Mouse (Mus musculus) limb, embryonic 11.5 days (tissue): ENCODE measurements around the gene Nmrk1. TPM values are rescaled to one million over a fixed set of nuclear protein-coding genes. Genes with fewer than 3 reads are reported as not detected.

ENCODE experiments used
- ATAC-seq: fragments of 200-750 bp; cut with Nextera tagmentation; 2 replicates; pipeline ENCODE4 v1.8.0; 2017; ENCODE audit warnings: low read depth; ENCODE audit not compliant: insufficient number of reproducible peaks, low FRiP score, low TSS enrichment
- DNase-seq: peaks from one replicate; pipeline ENCODE4 v3.0.0-alpha.2; 2015; ENCODE audit warnings: low spot score
- H3K27ac ChIP-seq: fragments of 300-500 bp; sonication (generic); replicated peaks from 2 replicates; pipeline ENCODE4 v1.5.1; 2014; ENCODE audit warnings: low read depth, mild to moderate bottlenecking, low read length
- H3K27me3 ChIP-seq: fragments of 300-500 bp; sonication (generic); 2 replicates; pipeline ENCODE4 v1.6.1; 2014; ENCODE audit warnings: mild to moderate bottlenecking, low read length, mixed read lengths; ENCODE audit not compliant: control insufficient read depth, insufficient read depth
- H3K36me3 ChIP-seq: fragments of 300-500 bp; sonication (generic); 2 replicates; pipeline ENCODE4 v1.6.1; 2014; ENCODE audit warnings: mild to moderate bottlenecking, low read length, moderate library complexity, mixed read lengths; ENCODE audit not compliant: control insufficient read depth, insufficient read depth
- H3K4me1 ChIP-seq: fragments of 300-500 bp; sonication (generic); 2 replicates; pipeline ENCODE4 v1.6.1; 2014; ENCODE audit warnings: low read length, mixed read lengths; ENCODE audit not compliant: control insufficient read depth, insufficient read depth
- H3K4me2 ChIP-seq: fragments of 300-500 bp; sonication (generic); 2 replicates; pipeline ENCODE4 v1.6.1; 2014; ENCODE audit warnings: low read depth, mild to moderate bottlenecking, moderate library complexity; ENCODE audit not compliant: severe bottlenecking
- H3K4me3 ChIP-seq: fragments of 300-500 bp; sonication (generic); 2 replicates; pipeline ENCODE4 v1.5.1; 2014; ENCODE audit warnings: low read depth, low read length
- H3K9ac ChIP-seq: fragments of 300-500 bp; sonication (generic); 2 replicates; pipeline ENCODE4 v1.6.1; 2014; ENCODE audit warnings: mild to moderate bottlenecking, low read length
- H3K9me3 ChIP-seq: fragments of 300-500 bp; sonication (generic); 2 replicates; pipeline ENCODE4 v1.6.1; 2016; ENCODE audit warnings: low read length; ENCODE audit not compliant: control insufficient read depth
- WGBS: fragments of 180-500 bp; shearing (Covaris S2); extraction: QIAGEN DNeasy Blood & Tissue Kit; methylation state at CpG from one replicate; pipeline ENCODE4 v1.1.7; 2014; 5-methylcytosine and 5-hydroxymethylcytosine counted together
- polyA plus RNA-seq: library from polyadenylated mRNA; unstranded; fragments of >200 nt; fragmentation: Nextera tagmentation; extraction: Ambion mirVana; gene quantifications from 2 replicates; pipeline ENCODE4 v1.2.1, GENCODE M21; 2014

Nmrk1 gene
- polyA plus RNA-seq, 1 experiment from 2014 or later = 8.5 TPM

DNA sequence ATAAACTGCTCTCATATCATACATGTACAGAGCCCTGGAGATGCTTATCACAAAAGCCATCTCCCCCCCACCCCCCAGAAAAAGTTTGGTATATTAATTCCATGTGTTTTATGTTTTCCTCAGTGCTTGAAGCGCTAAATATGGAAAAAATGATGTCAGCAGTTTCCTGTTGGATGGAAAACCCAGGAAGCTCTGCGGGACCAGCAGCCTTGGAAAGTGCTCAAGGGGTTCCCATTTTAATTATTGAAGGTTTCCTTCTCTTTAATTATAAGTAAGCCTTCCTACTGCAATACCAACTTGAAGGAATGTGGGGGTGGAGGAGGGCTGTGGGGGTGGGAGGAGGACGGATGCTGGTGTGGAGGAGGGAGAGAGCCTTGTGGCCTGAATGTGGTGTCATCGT is 9.3 kb downstream of the Nmrk1 start:
- no peak overlapping the region for H3K27ac ChIP-seq
- ATAC-seq (no peak), DNase-seq (no peak)
- no peaks in the 10 kb centered on the region for H3K27me3 ChIP-seq
- no peak overlapping the region for H3K4me3 ChIP-seq
- no peaks in the 10 kb centered on the region for H3K9me3 ChIP-seq
- no peak overlapping the region for H3K9ac ChIP-seq
- no peaks in the 10 kb centered on the region for H3K36me3 ChIP-seq
- 54% methylated on average over 4 of the region's 4 CpGs for WGBS
- no peaks in the 10 kb centered on the region for H3K4me1 ChIP-seq
- no peak overlapping the region for H3K4me2 ChIP-seq

DNA sequence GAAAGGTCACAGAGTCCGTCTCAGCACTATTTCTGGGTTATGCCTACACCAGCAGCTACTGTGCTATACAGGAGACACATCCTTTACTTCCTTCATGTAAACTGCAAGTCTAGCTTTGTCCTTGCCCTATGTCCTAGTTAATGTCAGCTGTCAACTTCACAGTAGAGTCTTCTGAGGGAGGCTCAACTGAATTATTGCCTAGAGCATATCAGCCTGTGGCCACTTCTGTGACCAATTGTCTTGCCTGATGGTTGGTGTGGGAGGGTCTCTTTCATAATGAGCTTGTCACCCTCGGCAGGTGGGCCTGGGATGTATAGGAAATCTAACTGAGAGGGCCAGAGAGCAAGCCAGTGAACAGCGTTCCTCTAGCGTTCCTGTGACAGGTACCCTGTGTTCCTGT is 11.7 kb downstream of the Nmrk1 start:
- Histone ChIP-seq H3K4me2 (no peak overlapping the region), H3K4me3 (no peak overlapping the region), H3K27me3 (no peaks in the 10 kb centered on the region), H3K4me1 (no peaks in the 10 kb centered on the region), H3K9me3 (no peaks in the 10 kb centered on the region), H3K36me3 (no peaks in the 10 kb centered on the region), H3K9ac (no peak overlapping the region), H3K27ac (no peak overlapping the region)
- ATAC-seq (no peak), DNase-seq (no peak)
- 73% methylated on average over 4 of the region's 4 CpGs for WGBS

DNA sequence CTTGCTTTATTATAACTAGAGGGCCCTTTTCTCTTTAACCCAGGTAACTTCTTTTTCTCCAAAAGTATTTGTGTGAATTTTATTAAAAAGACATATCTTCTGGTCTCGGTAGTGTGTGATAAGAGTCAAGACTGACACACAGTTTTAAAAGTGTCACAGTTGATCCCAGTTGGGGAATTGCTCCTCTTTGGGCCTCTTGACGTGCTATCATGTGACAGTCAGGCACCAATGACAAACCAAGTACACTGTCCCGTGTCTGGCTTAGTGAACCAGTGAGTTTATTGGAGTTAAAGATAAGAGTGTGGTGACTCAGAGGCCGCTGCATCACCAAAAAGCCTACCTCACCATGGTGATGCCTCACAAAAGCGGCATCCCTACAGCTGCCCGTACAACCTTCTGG is 12.3 kb downstream of the Nmrk1 start:
- no peak overlapping the region for H3K9ac ChIP-seq
- no peaks in the 10 kb centered on the region for H3K36me3 ChIP-seq
- no peak overlapping the region for H3K4me2 ChIP-seq
- no peak overlapping the region for H3K4me3 ChIP-seq
- no peak for ATAC-seq
- no peak overlapping the region for H3K27ac ChIP-seq
- no peaks in the 10 kb centered on the region for H3K27me3 ChIP-seq
- WGBS = 76% methylated on average over 6 of the region's 6 CpGs
- no peak for DNase-seq
- H3K9me3 ChIP-seq = no peaks in the 10 kb centered on the region
- no peaks in the 10 kb centered on the region for H3K4me1 ChIP-seq

DNA sequence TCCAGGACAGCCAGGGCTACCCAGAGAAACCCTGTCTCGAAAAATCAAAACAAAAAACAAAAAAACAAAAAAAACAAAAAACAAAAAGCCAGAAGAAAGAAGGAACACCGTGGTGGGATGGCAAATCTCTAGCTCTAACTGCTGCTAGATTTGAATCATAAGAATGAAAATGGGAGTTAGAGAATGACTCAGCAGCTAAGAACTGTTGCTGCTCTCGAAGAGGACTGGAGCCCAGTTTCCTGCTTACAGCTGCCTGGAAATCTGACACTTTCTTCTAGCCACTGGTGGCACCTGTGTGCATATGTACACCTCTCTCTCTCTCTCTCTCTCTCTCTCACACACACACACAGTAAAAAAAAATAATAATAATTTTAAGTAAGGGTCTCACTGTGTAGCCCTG is 14.6 kb downstream of the Nmrk1 start:
- Histone ChIP-seq H3K4me2 (no peak overlapping the region), H3K9me3 (no peaks in the 10 kb centered on the region), H3K27me3 (no peaks in the 10 kb centered on the region), H3K9ac (no peak overlapping the region), H3K4me1 (no peaks in the 10 kb centered on the region), H3K36me3 (no peaks in the 10 kb centered on the region), H3K27ac (no peak overlapping the region), H3K4me3 (no peak overlapping the region)
- 68% methylated on average over 3 of the region's 3 CpGs for WGBS
- DNase-seq (no peak), ATAC-seq (no peak)

GRCm38 (mm10) chr19:18646853-18647420 is 15.2 kb downstream of the Nmrk1 start:
- Histone ChIP-seq H3K27ac (no peak overlapping the region), H3K4me2 (no peak overlapping the region), H3K9me3 (no peaks in the 10 kb centered on the region), H3K4me3 (no peak overlapping the region), H3K9ac (no peak overlapping the region), H3K36me3 (no peaks in the 10 kb centered on the region), H3K4me1 (no peaks in the 10 kb centered on the region), H3K27me3 (no peaks in the 10 kb centered on the region)
- no peak for DNase-seq
- WGBS = 80% methylated on average over 5 of the region's 5 CpGs
- ATAC-seq = no peak

GRCm38 (mm10) chr19:18647775-18648557 is 16.2 kb downstream of the Nmrk1 start:
- no peak overlapping the region for H3K4me2 ChIP-seq
- no peak overlapping the region for H3K4me3 ChIP-seq
- no peak overlapping the region for H3K9ac ChIP-seq
- 56% methylated on average over 9 of the region's 9 CpGs for WGBS
- no peaks in the 10 kb centered on the region for H3K27me3 ChIP-seq
- H3K9me3 ChIP-seq = no peaks in the 10 kb centered on the region
- no peaks in the 10 kb centered on the region for H3K36me3 ChIP-seq
- H3K4me1 ChIP-seq = no peaks in the 10 kb centered on the region
- ATAC-seq = no peak
- no peak for DNase-seq
- H3K27ac ChIP-seq = no peak overlapping the region

- H3K27ac ChIP-seq = no peak overlapping the region
- ATAC-seq (no peak), DNase-seq (no peak)
- H3K4me1 ChIP-seq = no peaks in the 10 kb centered on the region
- no peaks in the 10 kb centered on the region for H3K27me3 ChIP-seq
- H3K4me2 ChIP-seq = no peak overlapping the region
- no peaks in the 10 kb centered on the region for H3K9me3 ChIP-seq
- H3K36me3 ChIP-seq = no peaks in the 10 kb centered on the region
- H3K4me3 ChIP-seq = no peak overlapping the region
- WGBS = 73% methylated on average over 6 of the region's 6 CpGs
- no peak overlapping the region for H3K9ac ChIP-seq
Measured at GRCm38 (mm10) chr19:18648558-18648945, 16.8 kb downstream of the Nmrk1 start.

DNA sequence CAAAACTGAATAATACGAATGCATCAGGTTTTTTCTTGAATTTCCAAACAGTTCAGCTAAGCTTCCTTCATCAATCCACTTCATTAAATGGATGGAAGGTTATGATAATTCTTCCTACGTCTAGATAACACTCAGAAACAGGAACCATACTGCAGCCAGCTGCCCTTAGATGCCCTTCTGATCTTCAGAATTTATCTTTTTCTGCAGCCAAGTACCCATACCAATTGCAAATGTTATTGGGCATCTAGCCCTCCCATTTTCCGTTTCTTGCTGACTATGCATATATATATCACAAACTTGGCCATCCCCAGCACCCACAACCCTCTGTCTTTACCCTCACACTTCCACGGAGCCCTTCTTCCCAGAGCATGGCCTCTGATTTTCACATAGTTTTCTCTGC is 18.2 kb downstream of the Nmrk1 start:
- no peak for DNase-seq
- no peaks in the 10 kb centered on the region for H3K4me1 ChIP-seq
- H3K9ac ChIP-seq = no peak overlapping the region
- H3K4me2 ChIP-seq = no peak overlapping the region
- no peaks in the 10 kb centered on the region for H3K36me3 ChIP-seq
- H3K4me3 ChIP-seq = no peak overlapping the region
- no peaks in the 10 kb centered on the region for H3K9me3 ChIP-seq
- no peaks in the 10 kb centered on the region for H3K27me3 ChIP-seq
- 82% methylated on average over 4 of the region's 4 CpGs for WGBS
- ATAC-seq = no peak
- no peak overlapping the region for H3K27ac ChIP-seq

DNA sequence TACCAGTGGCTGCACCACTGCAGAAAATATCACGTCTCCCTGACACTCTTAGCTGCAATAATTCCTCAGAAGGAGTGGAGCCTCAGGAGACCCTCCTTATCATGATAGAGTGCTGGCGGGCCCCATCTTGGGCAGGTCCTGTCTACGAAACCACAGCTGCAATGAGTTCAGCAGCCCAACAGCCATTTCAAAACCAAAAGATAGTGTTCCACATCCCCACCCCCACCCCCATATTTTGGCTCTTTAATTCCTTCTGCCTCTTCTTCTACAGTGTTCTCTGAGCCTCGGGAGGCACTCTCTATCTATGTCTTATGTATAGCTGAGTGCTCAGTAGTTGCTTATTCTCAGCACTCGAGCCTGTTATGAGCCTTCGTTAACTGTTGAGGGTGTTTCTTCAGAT is 18.7 kb downstream of the Nmrk1 start:
- 80% methylated on average over 6 of the region's 6 CpGs for WGBS

More for the DNA sequence above, 18.7 kb downstream of the Nmrk1 start:
- H3K27ac ChIP-seq = no peak overlapping the region
- no peaks in the 10 kb centered on the region for H3K27me3 ChIP-seq
- DNase-seq = no peak
- H3K9me3 ChIP-seq = no peaks in the 10 kb centered on the region
- no peaks in the 10 kb centered on the region for H3K4me1 ChIP-seq
- H3K4me2 ChIP-seq = no peak overlapping the region
- no peak overlapping the region for H3K9ac ChIP-seq
- no peak overlapping the region for H3K4me3 ChIP-seq
- no peak for ATAC-seq
- H3K36me3 ChIP-seq = no peaks in the 10 kb centered on the region
